Mouse (Mus musculus): Measurements from ENCODE around the gene A430078G23Rik.
"Not testable (repeated sequence)": the region's sequence is repeated elsewhere in the genome, so short reads cannot be mapped to it uniquely, and the experiment has no call there.

The A430078G23Rik gene

DNA sequence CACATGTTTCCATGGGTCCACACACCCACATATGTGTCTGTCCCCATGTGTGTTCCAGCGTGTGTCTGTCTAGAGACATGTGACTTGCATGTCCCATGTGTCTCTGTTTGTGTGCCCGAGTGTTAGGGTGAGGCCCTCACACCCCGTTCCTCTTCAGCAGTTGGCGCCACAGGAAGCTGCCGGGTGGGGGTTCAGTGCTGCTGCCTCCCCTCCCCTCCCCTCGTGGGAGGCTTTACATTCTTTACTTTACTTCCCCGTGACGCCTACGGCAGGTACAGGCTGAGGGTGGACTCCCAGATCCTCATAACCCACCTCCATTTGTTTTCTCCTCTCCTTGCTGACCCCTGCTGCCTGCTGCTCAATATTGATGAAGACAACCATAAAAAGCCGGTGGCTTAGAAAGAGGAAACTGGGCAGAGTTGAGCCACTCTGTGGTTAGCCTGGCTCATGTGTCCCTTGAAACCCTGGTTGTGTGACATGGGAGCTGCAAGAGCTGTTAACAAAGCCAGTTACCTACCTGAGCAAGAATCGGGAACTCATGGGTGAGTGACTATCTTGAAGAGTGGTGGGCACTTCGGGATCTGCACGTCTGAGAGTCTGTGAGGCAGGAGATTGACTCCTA lies at the start of gene A430078G23Rik:
Gene A430078G23Rik (plus strand): TSS at position 227 of the 622 bp plus-strand sequence.
- DNase-seq (ENCODE audit: low read depth), result no peak

DNA sequence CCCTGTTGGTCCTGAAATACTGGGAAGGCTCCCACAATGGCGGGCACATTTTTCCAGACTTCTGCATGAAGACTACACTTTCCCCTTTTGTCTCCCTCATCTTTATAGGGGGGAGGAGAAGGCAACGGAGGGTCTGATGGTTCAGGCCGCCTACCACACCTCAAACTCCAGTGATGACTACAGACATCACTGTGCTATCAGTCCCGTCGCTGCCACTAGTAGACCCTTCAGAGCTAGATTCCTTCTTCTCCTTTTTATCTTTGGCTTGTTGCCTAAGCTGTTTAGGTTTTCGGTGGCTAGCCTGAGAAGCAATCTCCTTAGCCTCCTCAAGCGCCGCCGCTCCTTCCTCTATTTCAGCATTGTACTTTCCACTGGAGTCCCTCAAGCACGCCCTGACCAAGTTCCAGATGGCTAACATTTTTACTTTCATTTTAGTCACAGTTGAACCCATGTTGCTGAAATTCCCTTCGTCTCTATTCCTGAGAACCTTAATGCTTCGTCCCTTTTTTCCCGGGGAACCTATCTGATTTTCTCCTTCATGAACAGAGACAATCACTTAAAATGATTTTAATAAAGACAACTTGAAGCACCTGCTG lies 44.9 kb upstream of the A430078G23Rik start:
- not testable (repeated sequence) for DNase-seq (ENCODE audit: low read depth)

DNA sequence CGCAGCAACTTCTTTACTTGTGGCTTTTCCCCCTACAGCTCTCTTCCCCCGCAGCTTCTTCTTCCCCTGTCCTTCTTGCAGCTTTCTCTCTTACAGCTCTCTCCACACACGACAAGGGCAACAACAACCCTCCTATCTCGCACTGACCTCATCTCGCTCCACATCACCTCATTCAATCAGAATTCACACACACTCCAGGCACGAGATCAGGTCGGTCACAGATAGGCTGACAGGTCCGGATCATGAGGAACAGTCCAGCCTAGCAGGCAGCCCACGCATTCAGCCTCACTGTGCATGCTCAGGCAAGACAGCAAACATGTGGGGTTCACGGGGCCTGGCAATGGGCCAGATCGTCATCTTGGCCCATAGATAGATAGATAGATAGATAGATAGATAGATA lies 43.6 kb upstream of the A430078G23Rik start:
- no peak for DNase-seq (ENCODE audit: low read depth)

DNA sequence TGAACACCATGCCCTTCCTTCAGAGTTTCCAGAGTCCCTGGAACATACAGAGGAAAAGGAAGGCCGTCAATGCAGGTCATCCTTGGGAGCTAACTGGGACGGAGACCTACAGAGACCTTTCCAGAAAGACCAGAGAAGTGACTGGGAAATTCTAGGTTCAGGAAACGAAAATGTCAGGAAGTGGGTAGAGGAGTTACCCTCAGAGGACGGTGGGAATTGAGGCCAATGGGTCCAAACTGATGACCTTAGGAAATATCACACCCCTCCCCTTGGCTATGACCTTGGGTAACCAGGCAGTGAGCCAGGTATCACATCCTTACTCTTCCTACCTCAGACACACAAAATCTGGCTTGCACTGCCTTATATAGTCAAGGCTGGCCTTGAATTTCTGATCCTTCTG lies 41.7 kb upstream of the A430078G23Rik start:
- DNase-seq (ENCODE audit: low read depth), result no peak

DNA sequence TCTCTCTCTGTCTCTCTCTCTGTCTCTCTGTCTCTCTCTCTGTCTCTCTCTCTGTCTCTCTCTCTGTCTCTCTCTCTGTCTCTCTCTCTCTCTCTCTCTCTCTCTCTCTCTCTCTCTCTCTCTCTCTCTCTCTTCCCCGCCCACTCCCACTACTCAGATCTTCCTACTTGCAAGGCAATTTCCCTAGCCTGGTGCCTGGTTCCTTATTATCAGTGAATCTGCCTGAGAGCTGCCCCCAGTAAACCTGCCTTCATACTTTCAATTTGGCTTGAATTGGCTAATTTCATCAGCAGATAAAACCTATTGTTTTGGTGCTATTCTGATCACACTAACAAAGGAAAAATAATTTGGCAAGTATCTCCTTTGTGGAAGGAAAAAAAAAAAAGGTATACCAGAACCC lies 39.8 kb upstream of the A430078G23Rik start:
- not testable (repeated sequence) for DNase-seq (ENCODE audit: low read depth)

DNA sequence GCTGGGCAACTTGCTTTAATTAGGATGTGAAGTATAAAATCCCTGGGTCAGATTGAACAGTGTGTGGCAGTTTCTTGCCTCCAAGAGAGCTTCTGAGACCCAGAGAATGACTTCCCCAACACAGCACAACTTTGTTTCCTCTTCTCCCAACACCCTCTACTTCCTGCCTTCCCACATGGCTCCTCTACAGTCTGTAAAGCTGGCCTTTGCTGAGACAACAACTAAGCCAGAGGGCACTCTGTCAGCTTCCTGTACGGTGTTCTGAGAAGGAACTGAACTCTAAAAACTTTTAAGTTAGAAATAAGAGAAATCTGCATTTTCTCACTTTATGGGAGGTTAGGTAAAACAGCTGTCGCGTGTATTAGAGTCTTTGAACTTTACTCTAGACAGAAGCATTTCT lies 39.4 kb upstream of the A430078G23Rik start:
- no peak for DNase-seq (ENCODE audit: low read depth)

DNA sequence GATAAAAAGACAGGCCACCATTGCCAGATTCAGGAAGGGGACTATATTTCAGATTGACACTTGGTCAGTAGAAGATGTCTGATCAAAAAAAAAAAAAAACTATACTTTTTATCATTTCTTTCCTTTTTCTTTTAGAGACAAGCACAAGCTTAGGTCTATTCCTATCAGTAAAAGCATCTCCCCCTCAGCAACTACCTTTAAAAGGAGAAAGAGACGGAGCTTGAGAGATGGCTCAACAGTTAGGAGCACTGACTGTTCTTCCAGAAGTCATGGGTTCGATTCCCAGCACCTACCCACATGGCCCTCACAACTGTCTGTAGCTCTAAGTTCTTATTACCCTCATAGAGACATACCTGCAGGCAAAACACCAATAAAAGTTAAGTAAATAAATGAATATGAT lies 38.9 kb upstream of the A430078G23Rik start:
- no peak for DNase-seq (ENCODE audit: low read depth)

DNA sequence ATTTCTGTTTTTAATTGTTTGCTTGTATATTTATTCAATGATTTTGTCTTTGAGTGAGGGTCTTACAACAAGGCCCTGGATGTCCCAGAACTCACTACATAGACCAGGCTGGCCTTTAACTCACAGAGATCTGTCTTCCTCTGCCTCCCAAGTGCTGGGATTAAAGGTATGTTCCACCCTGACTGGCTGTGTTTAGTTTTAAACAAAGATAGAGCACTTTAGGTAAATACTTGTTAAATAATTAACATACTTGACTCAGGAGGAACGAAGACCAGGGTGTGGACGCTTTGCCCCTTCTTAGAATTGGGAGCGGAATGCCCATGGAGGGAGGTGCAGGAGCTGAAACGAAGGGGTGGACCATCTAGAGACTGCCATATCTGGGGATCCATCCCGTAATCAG lies 36.6 kb upstream of the A430078G23Rik start:
- DNase-seq (ENCODE audit: low read depth), result no peak

DNA sequence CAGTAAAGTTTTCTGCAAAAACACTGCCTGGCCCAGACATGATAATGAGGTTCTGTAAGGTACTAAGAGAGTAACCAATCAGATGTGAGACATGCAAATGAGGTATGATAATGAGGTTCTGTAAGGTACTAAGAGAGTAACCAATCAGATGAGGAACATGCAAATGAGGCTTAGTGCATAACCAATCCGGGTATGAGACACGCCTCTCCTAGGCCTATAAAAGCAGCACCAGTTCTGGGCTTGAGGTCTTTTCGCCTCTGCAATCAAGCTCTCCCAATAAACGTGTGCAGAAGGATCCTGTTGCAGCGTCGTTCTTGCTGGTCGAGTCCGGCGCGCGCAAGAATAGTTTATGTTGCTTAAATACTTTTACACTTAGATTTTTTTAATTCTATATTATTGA lies 33.9 kb upstream of the A430078G23Rik start:
- not testable (repeated sequence) for DNase-seq (ENCODE audit: low read depth)

DNA sequence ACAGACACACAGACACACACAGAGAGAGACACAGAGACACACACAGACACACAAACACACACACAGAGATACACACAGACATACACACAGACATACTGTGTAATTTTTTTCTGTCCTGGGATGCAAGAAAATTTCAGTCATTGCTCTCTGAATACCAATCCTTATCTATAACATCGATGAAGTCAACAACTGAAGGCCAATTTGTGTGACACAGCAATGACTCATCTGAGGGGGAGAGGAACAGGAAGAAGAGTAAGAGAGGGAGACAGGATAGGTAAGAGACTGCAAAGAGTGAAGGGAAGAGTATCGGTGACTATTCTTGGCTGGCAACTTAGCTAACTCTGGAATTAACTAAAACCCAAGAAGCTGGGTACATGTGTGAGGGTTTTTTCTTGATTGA lies 29.0 kb upstream of the A430078G23Rik start:
- no peak for DNase-seq (ENCODE audit: low read depth)

DNA sequence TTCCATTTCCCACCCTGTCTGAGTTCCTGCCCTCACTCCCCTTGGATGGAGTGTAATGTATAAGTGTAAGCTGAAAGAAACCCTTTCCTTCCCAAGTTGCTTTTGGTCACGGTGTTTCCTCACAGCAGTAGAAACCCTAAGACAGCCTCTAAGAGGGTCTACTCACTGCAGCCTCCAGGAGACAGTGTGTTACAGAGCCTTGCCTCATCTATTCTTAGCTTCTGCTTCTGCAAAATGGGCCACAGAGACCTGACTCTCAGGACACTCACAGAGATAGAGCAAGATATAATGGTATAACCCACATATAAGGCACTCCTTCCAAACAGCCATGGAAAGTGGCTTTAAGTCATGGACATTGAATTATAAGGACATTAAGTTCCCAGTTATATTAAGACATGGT lies 26.2 kb upstream of the A430078G23Rik start:
- no peak for DNase-seq (ENCODE audit: low read depth)

DNA sequence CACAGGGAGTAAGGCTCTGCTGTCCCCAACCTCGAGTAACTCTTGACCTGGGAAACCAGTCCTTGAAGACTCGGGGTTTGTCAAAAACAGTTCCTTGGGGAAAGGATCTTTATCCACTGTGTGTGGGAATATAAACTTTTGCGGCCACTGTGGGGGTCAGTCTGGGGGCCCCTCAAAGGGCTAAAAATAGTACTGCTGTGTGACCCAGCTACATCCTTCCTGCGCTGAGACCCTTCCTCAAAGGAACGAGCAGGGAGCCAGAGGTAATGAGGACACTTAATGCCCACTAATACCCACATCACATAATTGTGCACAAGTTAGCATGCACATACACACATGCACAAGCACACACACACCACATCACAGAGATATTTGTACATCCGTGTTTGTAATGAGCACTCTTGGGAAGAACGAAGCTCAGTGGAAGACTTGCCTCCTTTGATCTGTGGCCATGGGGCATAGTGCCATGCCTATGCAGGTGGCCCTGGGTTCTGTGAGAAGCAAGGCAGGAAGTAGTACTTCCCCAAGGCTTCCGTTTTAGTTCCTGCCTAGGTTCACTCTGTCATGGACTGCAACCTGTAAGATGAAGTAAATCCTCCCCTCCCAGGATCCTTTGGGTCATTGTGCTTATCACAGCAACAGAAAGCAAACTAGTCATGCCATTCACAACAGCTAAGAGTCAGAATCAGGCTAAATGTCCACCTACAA lies 25.5 kb upstream of the A430078G23Rik start:
- DNase-seq (ENCODE audit: low read depth), result no peak

DNA sequence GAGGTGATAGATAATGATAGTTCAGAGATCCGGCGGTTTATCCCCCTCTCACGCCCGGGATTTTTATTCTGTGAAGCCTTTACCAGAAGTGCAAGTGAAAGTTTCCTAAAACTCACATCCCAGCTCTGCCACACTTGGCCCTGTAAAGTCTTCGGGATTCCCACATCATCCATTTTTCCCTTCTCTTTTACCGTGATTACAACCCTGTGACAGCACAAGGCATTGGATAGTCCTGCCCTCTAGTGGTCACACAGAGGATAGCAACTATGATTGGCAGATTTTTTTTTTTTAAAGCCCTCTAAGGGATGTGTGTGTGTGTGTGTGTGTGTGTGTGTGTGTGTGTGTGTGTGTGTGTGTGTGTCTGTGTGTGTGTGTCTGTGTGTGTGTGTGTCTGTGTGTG lies 22.6 kb upstream of the A430078G23Rik start:
- DNase-seq (ENCODE audit: low read depth), result peak; percentile 86

DNA sequence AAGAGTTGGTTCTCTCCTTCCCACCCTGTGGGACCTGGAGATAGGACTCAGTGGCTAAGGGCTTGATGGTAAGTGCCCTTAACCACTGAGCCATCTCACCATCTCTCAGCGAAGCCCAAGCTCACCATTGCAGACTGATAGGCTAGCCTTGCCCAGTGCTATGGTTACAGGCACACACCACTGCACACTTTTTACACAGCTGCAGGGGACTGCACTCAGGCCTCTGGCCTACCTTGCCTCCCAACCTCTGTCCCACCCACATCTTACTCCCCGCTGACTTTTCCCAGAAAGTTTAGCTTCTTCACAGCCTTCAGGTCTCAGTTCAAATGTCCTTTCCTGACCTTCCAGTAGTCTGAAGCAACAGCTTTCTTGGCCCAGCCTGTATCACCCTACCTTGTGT lies 21.5 kb upstream of the A430078G23Rik start:
- no peak for DNase-seq (ENCODE audit: low read depth)

DNA sequence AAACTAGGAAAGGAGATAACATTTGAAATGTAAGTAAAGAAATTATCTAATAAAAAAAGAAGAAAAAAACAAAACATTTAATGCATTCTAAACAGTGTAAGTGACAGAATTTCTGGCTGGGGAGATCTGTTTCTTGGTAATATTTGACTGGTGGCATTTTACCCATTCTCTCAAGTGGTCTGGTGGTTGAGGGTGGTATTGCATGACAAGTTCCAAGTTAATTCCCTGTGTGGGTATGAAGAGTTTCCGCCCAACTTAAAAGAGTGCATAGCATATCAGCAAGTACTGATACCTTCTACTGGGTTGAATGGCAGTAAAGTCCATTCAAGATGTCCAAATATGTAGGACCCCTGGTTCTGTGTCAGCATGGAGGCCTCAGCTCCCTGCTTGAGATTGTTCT lies 17.3 kb upstream of the A430078G23Rik start:
- no peak for DNase-seq (ENCODE audit: low read depth)

DNA sequence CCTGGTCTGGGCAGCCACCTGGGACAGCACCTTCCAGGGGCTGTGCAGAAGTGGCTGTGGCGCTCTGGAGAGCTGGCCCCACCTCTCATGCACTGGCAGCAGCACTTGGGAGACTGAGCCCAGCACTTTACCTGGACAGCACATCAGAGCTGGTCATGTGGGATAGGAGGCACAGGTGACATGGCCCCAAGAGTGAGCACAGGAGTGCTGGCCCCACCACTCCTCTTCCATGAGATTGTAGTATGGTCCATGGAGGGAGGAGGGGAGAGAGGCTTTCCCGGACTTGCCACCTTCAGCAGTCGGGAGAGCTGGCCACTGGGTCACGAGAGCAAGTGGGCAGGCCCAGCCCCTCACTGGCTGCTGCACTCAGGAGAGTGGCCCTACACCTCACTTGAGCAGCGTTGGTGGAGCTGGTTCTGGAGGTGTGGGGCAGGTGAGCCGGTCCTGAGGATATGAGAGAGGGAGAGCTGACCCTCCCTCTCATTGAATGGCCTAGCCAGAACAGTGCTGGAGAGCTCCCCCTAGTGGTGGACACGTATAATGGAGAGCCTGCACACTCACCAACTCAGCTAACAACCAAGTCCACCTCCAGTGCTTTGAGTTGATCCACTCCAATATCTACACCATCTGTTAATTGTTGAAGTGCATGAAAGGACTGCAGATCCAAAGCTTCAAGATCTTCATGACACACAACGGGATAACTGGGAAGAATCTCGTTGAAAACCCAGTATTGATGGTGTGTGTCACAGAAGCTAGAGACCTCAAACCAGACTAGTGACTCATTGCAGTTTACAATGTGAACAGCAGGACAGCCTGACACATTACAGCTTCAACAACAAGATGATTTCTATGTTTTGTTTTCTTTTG lies 16.3 kb upstream of the A430078G23Rik start:
- peak; percentile 65 for DNase-seq (ENCODE audit: low read depth)

DNA sequence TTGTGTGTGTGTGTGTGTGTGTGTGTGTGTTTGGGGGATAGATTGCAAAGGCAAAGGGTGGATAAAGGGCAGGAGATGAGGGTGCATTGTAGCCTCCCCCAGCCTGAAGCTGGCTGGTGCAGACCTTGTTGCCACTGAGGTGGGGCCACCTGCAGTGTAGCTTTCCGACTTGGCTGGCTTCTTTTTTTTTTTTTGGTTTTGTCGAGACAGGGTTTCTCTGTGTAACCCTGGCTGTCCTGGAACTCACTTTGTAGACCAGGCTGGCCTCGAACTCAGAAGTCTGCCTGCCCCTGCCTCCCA lies 15.7 kb upstream of the A430078G23Rik start:
- DNase-seq (ENCODE audit: low read depth), result not testable (repeated sequence)

DNA sequence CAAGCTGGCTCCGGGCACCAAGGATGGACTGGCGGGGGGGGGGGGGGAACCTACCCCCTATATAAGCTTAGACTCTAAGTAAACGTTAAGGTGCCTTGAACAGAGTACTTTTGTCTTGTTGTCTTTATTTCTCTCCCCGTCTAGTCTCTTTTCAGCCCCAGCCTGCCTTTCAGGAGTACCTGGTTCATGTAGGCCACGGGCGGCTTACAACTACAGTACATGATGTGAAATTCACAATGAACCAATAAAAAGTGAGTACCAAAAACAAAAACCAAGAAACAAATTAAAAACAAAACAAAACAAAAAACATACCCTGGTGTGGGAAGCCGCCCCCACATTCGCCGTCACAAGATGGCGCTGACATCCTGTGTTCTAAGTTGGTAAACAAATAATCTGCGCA lies 15.2 kb upstream of the A430078G23Rik start:
- no peak for DNase-seq (ENCODE audit: low read depth)

DNA sequence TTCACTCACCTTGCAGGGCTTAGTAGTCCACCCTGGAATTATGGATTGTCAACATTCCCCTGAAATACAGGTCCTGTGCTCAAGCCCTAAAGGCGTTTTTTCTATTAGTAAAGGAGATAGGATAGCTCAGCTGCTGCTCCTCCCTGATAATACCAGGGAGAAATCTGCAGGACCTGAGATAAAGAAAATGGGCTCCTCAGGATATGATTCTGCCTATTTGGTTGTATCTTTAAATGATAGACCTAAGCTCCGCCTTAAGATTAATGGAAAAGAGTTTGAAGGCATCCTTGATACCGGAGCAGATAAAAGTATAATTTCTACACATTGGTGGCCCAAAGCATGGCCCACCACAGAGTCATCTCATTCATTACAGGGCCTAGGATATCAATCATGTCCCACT lies 12.5 kb upstream of the A430078G23Rik start:
- not testable (repeated sequence) for DNase-seq (ENCODE audit: low read depth)

DNA sequence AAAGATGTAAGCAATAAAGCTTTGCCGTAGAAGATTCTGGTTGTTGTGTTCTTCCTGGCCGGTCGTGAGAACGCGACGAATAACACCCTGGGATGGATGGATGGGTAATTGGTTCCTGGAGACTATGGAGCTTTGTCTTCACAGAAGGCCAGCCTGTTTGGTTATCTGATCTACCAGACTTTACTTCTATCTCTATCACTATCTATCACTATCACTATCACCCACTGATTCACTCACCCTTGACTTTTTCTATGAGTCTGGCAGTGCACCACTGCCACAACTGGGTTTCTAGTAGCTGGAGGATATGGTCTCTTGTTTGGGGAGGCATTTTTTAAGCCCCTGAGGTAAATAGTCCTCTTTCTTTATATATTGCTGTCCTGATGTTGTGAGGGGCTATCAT lies 7.9 kb upstream of the A430078G23Rik start:
- no peak for DNase-seq (ENCODE audit: low read depth)

DNA sequence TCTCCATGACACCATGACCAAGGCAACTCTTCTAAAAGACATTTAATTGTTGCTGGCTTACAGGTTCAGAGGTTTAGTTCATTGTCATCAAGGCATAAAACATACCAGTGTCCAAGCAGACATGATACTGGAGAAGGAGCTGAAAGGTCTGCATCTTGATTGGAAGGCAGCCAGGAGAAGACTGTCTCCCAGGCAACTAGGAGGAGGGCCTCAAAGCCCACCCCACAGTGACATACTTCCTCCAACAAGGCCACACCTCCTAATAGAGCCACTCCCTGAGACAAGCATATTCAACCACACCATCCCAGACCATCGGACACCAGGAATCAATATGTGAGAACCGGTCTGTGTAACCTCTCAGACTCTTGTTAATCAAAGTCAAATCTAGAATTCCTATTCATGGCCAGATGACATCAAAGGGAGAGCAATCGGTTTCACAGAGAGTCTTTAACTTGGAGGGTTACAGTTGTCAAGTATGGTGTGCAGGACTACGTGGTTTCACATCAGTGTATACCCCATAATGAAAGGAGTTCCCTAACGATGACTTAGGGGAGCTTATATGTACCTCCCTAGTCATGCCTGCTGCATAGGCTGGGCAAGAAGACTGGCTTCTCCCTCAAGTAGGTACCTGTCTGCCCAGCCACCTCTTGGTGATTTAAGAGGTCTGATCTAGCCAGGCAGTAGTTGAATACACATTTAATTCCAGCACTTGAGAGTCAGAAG lies 6.4 kb upstream of the A430078G23Rik start:
- no peak for DNase-seq (ENCODE audit: low read depth)
